Mouse (Mus musculus) MEL (cell line): ENCODE data around the gene Mindy3. TPM values are rescaled to one million over a fixed set of nuclear protein-coding genes. Genes with fewer than 3 reads are reported as not detected.
"Not testable (repeated sequence)": the region's sequence is repeated elsewhere in the genome, so short reads cannot be mapped to it uniquely, and the experiment has no call there.

Experiments
- DNase-seq: peaks from one replicate; pipeline ENCODE4 v3.0.0; 2011; ENCODE audit warnings: low read depth, low spot score
- H3K27ac ChIP-seq: 2 replicates; pipeline ENCODE4 v1.5.1; 2012; ENCODE audit warnings: low read depth, mild to moderate bottlenecking, control low read depth, low read length, moderate library complexity; ENCODE audit not compliant: control insufficient read depth
- H3K27me3 ChIP-seq, 2 experiments: fragments of 150-350 bp in 1 of 2; sonication (generic) in 1 of 2; 2 replicates each; pipeline ENCODE4 v1.6.1; 2012; ENCODE audit warnings: low read length in 2 of 2, mild to moderate bottlenecking in 2 of 2, improper control_type of control experiment in 1 of 2, moderate library complexity in 1 of 2; ENCODE audit not compliant: insufficient read depth in 2 of 2, control insufficient read depth in 1 of 2
- H3K36me3 ChIP-seq, 2 experiments: 2 replicates each; pipeline ENCODE4 v1.6.1; 2012 to 2014; ENCODE audit warnings: low read length in 2 of 2, improper control_type of control experiment in 1 of 2, inconsistent platforms in 1 of 2, mild to moderate bottlenecking in 1 of 2; ENCODE audit not compliant: insufficient read depth in 2 of 2, control insufficient read depth in 1 of 2
- H3K4me1 ChIP-seq, 2 experiments: fragments of 150-350 bp in 1 of 2; sonication (generic) in 1 of 2; 2 replicates each; pipeline ENCODE4 v1.6.1; 2012; ENCODE audit warnings: low read length in 2 of 2, improper control_type of control experiment in 1 of 2, mild to moderate bottlenecking in 1 of 2; ENCODE audit not compliant: insufficient read depth in 2 of 2, control insufficient read depth in 1 of 2
- H3K4me3 ChIP-seq, 2 experiments: fragments of 150-350 bp in 1 of 2; sonication (generic) in 1 of 2; 2 replicates each; pipeline ENCODE4 v1.5.1; 2012; ENCODE audit warnings: low read depth in 2 of 2, low read length in 2 of 2, mild to moderate bottlenecking in 2 of 2, moderate library complexity in 2 of 2, control low read depth in 1 of 2, improper control_type of control experiment in 1 of 2; ENCODE audit not compliant: control insufficient read depth in 1 of 2, insufficient read depth in 1 of 2
- H3K79me2 ChIP-seq: 2 replicates; pipeline ENCODE4 v1.6.1; 2012; ENCODE audit warnings: mild to moderate bottlenecking, low read length, moderate library complexity; ENCODE audit not compliant: control insufficient read depth, poor library complexity, insufficient read depth
- H3K9ac ChIP-seq: 2 replicates; pipeline ENCODE4 v1.6.1; 2012; ENCODE audit warnings: low read depth, mild to moderate bottlenecking, control low read depth, low read length, moderate library complexity; ENCODE audit not compliant: control insufficient read depth, poor library complexity, severe bottlenecking
- H3K9me3 ChIP-seq: fragments of 150-350 bp; sonication (generic); replicated peaks from 2 replicates; pipeline ENCODE4 v1.6.1; 2012; ENCODE audit warnings: mild to moderate bottlenecking, low read length, improper control_type of control experiment, moderate library complexity; ENCODE audit not compliant: insufficient read depth
- E2F4 ChIP-seq: IDR thresholded peaks from 2 replicates; pipeline ENCODE4 v1.6.1; 2011; ENCODE audit warnings: low read depth, low read length, improper control_type of control experiment, borderline replicate concordance
- JUND ChIP-seq: IDR thresholded peaks from 2 replicates; pipeline ENCODE4 v1.6.1; 2011; ENCODE audit warnings: low read depth, mild to moderate bottlenecking, improper control_type of control experiment, low read length
- KAT2A ChIP-seq: conservative IDR thresholded peaks from 2 replicates; pipeline ENCODE4 v1.6.1; 2012; ENCODE audit warnings: low read depth, low read length, improper control_type of control experiment, inconsistent platforms
- MAFK ChIP-seq: IDR thresholded peaks from 2 replicates; pipeline ENCODE4 v1.6.1; 2011; ENCODE audit warnings: low read depth, mild to moderate bottlenecking, low read length, improper control_type of control experiment, borderline replicate concordance
- MAZ ChIP-seq: IDR thresholded peaks from 2 replicates; pipeline ENCODE4 v1.6.1; 2012; ENCODE audit warnings: low read depth, mild to moderate bottlenecking, inconsistent platforms, low read length, improper control_type of control experiment
- MYB ChIP-seq: IDR thresholded peaks from 2 replicates; pipeline ENCODE4 v1.6.1; 2011; ENCODE audit warnings: mild to moderate bottlenecking, low read depth, low read length, improper control_type of control experiment
- MYC ChIP-seq: IDR thresholded peaks from 2 replicates; pipeline ENCODE4 v1.6.1; 2011; ENCODE audit warnings: low read depth, mild to moderate bottlenecking, low read length, improper control_type of control experiment, moderate library complexity
- NELFE ChIP-seq: IDR thresholded peaks from 2 replicates; pipeline ENCODE4 v1.6.1; 2011; ENCODE audit warnings: low read depth, low read length, improper control_type of control experiment
- NRF1 ChIP-seq: IDR thresholded peaks from 2 replicates; pipeline ENCODE4 v1.6.1; 2014; ENCODE audit warnings: low read depth, mild to moderate bottlenecking, inconsistent platforms, low read length, improper control_type of control experiment, moderate library complexity; ENCODE audit not compliant: poor library complexity, insufficient read depth, severe bottlenecking
- POLR2A ChIP-seq, 2 experiments: IDR thresholded peaks; 2 replicates each; pipeline ENCODE4 v1.6.1; 2011 to 2012; ENCODE audit warnings: low read length in 2 of 2, mild to moderate bottlenecking in 2 of 2, control low read depth in 1 of 2, improper control_type of control experiment in 1 of 2, low read depth in 1 of 2, moderate library complexity in 1 of 2; ENCODE audit not compliant: control insufficient read depth in 1 of 2, insufficient read depth in 1 of 2, poor library complexity in 1 of 2
- SIN3A ChIP-seq: IDR thresholded peaks from 2 replicates; pipeline ENCODE4 v1.6.1; 2012; ENCODE audit warnings: low read length, improper control_type of control experiment, inconsistent platforms
- TBP ChIP-seq: IDR thresholded peaks from 2 replicates; pipeline ENCODE4 v1.8.0; 2011; ENCODE audit warnings: low read depth, low read length, improper control_type of control experiment
- USF1 ChIP-seq: IDR thresholded peaks from 2 replicates; pipeline ENCODE4 v1.6.1; 2014; ENCODE audit warnings: low read depth, mild to moderate bottlenecking, inconsistent platforms, low read length, improper control_type of control experiment, moderate library complexity
- USF2 ChIP-seq, 2 experiments: IDR thresholded peaks; 2 replicates each; pipeline ENCODE4 v1.6.1; 2011 to 2012; ENCODE audit warnings: improper control_type of control experiment in 2 of 2, low read length in 2 of 2, borderline replicate concordance in 1 of 2, inconsistent platforms in 1 of 2, low read depth in 1 of 2, mild to moderate bottlenecking in 1 of 2; ENCODE audit not compliant: insufficient read depth in 1 of 2
- ZKSCAN1 ChIP-seq: IDR thresholded peaks from 2 replicates; pipeline ENCODE4 v1.6.1; 2012; ENCODE audit warnings: low read depth, mild to moderate bottlenecking, inconsistent platforms, low read length, improper control_type of control experiment, moderate library complexity
- ZMIZ1 ChIP-seq: IDR thresholded peaks from 2 replicates; pipeline ENCODE4 v1.6.1; 2012; ENCODE audit warnings: low read depth, mild to moderate bottlenecking, inconsistent platforms, low read length, improper control_type of control experiment, moderate library complexity
- polyA plus RNA-seq, 2 experiments: library from polyadenylated mRNA; stranded (reverse) in 1 of 2; unstranded in 1 of 2; fragments of >175 nt in 1 of 2; fragments of >200 nt in 1 of 2; gene quantifications; 2 replicates each; pipeline versions ENCODE4 v1.2.1 to v1.2.4; 2012; ENCODE audit warnings: low replicate concordance in 2 of 2, low read depth in 1 of 2; ENCODE audit not compliant: insufficient read length in 2 of 2, insufficient read depth in 1 of 2, missing spikeins in 1 of 2
- total RNA-seq: library from RNA; depleted of rRNA; stranded (reverse); fragments of 300-350 nt; gene quantifications from 2 replicates; pipeline ENCODE4 v1.2.3, GENCODE M21; 2012

Mindy3 gene
- total and polyA plus RNA-seq, 3 experiments: 23.8 to 40.6 TPM; not detected in 1

DNA sequence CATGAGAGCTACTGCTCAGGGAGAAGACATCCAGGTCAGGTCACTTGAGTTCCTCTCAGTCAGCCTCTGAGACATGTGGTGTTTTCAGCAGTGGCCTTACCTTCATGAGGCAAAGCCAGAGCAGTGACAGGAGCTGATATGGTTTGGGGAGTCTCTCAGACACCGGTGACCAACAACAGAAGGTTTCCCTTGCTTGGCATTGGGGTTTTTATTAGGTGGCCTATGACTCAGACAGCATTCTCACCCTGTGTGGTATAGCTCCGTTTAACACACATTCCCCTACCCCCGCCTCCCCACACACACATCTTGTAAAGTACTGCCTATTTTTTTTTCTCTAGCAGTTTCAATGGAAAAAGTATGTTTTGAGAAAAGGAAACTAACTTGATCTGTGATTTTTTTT lies 5.1 kb upstream of the Mindy3 start:
- H3K36me3 ChIP-seq: peaks cover 0 to 3% of the 10 kb centered on the region in 2 experiments; a peak in 2 of 4 replicates
- no peaks in the 10 kb centered on the region for H3K9me3 ChIP-seq
- no peak overlapping the region for H3K9ac ChIP-seq
- TF ChIP-seq USF1 (no peak), MAZ (no peak), ZMIZ1 (no peak), POLR2A (IDR thresholded peaks at IDR 0.05; ENCODE audit: control insufficient read depth in 1 of 2, insufficient read depth in 1 of 2, low read depth in 1 of 2, low read length in 2 of 2, poor library complexity in 1 of 2) (no peak), NRF1 (no peak), JUND (no peak), MYC (no peak), USF2 (IDR thresholded peaks at IDR 0.05; ENCODE audit: borderline replicate concordance in 1 of 2, insufficient read depth in 1 of 2, low read depth in 1 of 2, low read length in 2 of 2) (no peak), SIN3A (no peak), NELFE (no peak), E2F4 (no peak), KAT2A (no peak), ZKSCAN1 (no peak), TBP (no peak), MYB (no peak), MAFK (no peak)
- TF ChIP-seq, all 39 proteins: peak for 0
- Histone ChIP-seq H3K4me1 (no peaks in the 10 kb centered on the region), H3K4me3 (no peak overlapping the region), H3K79me2 (no peaks in the 10 kb centered on the region), H3K27me3 (no peaks in the 10 kb centered on the region), H3K27ac (no peak overlapping the region)
- DNase-seq: no peak

DNA sequence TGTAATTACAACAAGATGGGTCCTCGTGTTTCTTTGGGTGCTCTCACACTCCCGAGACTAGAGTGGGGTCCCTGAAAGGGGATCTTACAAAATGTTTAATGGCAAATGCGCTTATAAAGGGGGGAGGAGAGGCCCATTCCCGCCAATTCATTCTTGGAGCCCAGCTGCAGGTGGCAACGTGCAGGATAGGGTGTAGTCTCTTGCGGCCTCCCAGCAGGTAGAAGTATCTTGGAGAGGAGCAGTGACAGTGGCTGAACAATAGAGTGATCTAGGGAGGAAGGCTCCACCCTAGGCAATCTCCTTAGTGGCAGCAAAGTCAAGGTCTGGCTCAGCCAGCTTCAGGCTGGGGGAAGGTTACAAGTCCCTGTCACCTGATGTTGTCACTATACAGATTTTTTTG lies 4.2 kb upstream of the Mindy3 start:
- H3K79me2 ChIP-seq, H3K36me3 ChIP-seq, H3K4me3 ChIP-seq, H3K27me3 ChIP-seq, H3K9me3 ChIP-seq, H3K9ac ChIP-seq, DNase-seq, H3K27ac ChIP-seq, H3K4me1 ChIP-seq: not testable (repeated sequence)
